8 mouse cellular contexts compared by ENCODE assay signal in genomic region chr17:43667290-43667843, GRCm38 (mm10). TPM values are rescaled to one million over a fixed set of nuclear protein-coding genes. Genes with fewer than 3 reads are reported as not detected.
DNase-seq lines count a peak whose midpoint lies in the region; ATAC-seq and TF ChIP-seq lines count a peak whose summit lies in the region.

TSS of gene Cyp39a1 (plus strand) at chr17:43667425.

- no peak; the same call in 1 of the 2 replicates for TF ChIP-seq POLR2A in heart, adult 2 months (IDR thresholded peaks at IDR 0.05; ENCODE audit: insufficient read depth, low read depth, low read length)

- peaks cover 32% of the 10 kb centered on the region for H3K9me3 ChIP-seq in G1E (replicated peaks)
- no peaks in the 10 kb centered on the region for H3K9me3 ChIP-seq in heart, embryonic 16.5 days (replicated peaks; ENCODE audit: control insufficient read depth, low read length)

- peak within 1 kb of the TSS; percentile 62 for H3K4me3 ChIP-seq in heart, adult 2 months
- peak within 1 kb of the TSS; percentile 7; the same call in 1 of the 2 replicates for H3K4me3 ChIP-seq in G1E (ENCODE audit: low read depth, low read length)
- peak within 1 kb of the TSS; percentile 82 for H3K4me3 ChIP-seq in heart, embryonic 16.5 days (ENCODE audit: low read length)

- TF ChIP-seq CTCF in heart, adult 2 months (IDR thresholded peaks at IDR 0.05) = no peak
- TF ChIP-seq CTCF in G1E (IDR thresholded peaks at IDR 0.05; ENCODE audit: low read depth, low read length) = no peak

- peaks cover 5% of the 10 kb centered on the region; the same call in 1 of the 2 replicates for H3K4me1 ChIP-seq in heart, adult 2 months (ENCODE audit: control insufficient read depth, insufficient read depth, low read length)
- no peaks in the 10 kb centered on the region for H3K4me1 ChIP-seq in G1E (ENCODE audit: insufficient read depth, low read depth, low read length)
- H3K4me1 ChIP-seq in heart, embryonic 16.5 days (ENCODE audit: control insufficient read depth, insufficient read depth, low read length) = peaks cover 15% of the 10 kb centered on the region

- peak in 1 of 2 experiments; percentile 30 for DNase-seq in heart, adult 2 months
- no peak for DNase-seq in heart, postnatal 14 days
- DNase-seq in G1E (ENCODE audit: low spot score) = no peak
- no peak for DNase-seq in layer of hippocampus, postnatal 36 days
- DNase-seq in left cerebral cortex, adult 9 months (ENCODE audit: low spot score in 2 of 2) = no peak
- DNase-seq in spleen, postnatal 4 days (ENCODE audit: low spot score in 2 of 2) = no peak

- no peaks in the 10 kb centered on the region for H3K27me3 ChIP-seq in heart, adult 2 months (ENCODE audit: control insufficient read depth, insufficient read depth, low read length)
- H3K27me3 ChIP-seq in G1E (ENCODE audit: insufficient read depth, low read length) = no peaks in the 10 kb centered on the region
- no peaks in the 10 kb centered on the region for H3K27me3 ChIP-seq in heart, embryonic 16.5 days (ENCODE audit: control insufficient read depth, insufficient read depth, low read length)

- no peak for ATAC-seq in G1E (ENCODE audit: extremely low read depth, insufficient number of reproducible peaks, low FRiP score, poor library complexity, severe bottlenecking)
- ATAC-seq in heart, embryonic 16.5 days (replicated peaks; ENCODE audit: extremely low read depth, insufficient read depth, low FRiP score) = no peak
- ATAC-seq in megakaryocyte, adult 5-6 weeks (ENCODE audit: poor library complexity, severe bottlenecking) = no peak

- peak within 1 kb of the TSS; percentile 93 for H3K4me2 ChIP-seq in heart, embryonic 16.5 days (ENCODE audit: low read depth, low read length)

- under 1% methylated on average over 17 of the region's 17 CpGs for WGBS in heart, adult 2 months
- under 1% methylated on average over 17 of the region's 17 CpGs for WGBS in heart, embryonic 16.5 days

- peak within 1 kb of the TSS; percentile 78 for H3K27ac ChIP-seq in heart, adult 2 months
- peak within 1 kb of the TSS; percentile 90 for H3K27ac ChIP-seq in heart, embryonic 16.5 days (ENCODE audit: low read length)

- TF ChIP-seq EP300 in heart, adult 2 months (IDR thresholded peaks at IDR 0.05; ENCODE audit: insufficient read depth, low read depth, low read length) = no peak

- intact Hi-C loops in heart, adult 2 months (cut with DNase I) = no loop called here
- intact Hi-C loops in heart, postnatal 14 days (cut with DNase I) = no loop called here

- H3K36me3 ChIP-seq in heart, adult 2 months (ENCODE audit: control insufficient read depth, insufficient read depth, low read length) = no peaks in the 10 kb centered on the region; the same call in 1 of the 2 replicates
- no peaks in the 10 kb centered on the region for H3K36me3 ChIP-seq in G1E (replicated peaks)
- H3K36me3 ChIP-seq in heart, embryonic 16.5 days (ENCODE audit: control insufficient read depth, insufficient read depth) = no peaks in the 10 kb centered on the region; the same call in 1 of the 2 replicates

- H3K9ac ChIP-seq in heart, adult 2 months (ENCODE audit: low read depth, low read length) = peak within 1 kb of the TSS; percentile 75
- H3K9ac ChIP-seq in heart, embryonic 16.5 days (ENCODE audit: low read length) = peak within 1 kb of the TSS; percentile 88

- H3K79me2 ChIP-seq in heart, adult 2 months (replicated peaks; ENCODE audit: control insufficient read depth, insufficient read depth, low read length) = no peaks in the 10 kb centered on the region

RNA-seq across cellular contexts. Expression of gene Cyp39a1, which starts in this region (rescaled TPM):
- total RNA-seq in heart, adult 2 months (2021) = 1 to 10 TPM; 3.5 to 4.9 TPM
- 2.1 and 5.0 TPM in 2 replicates for polyA plus RNA-seq in heart, adult 2 months (2012; rRNA removed)
- 1 to 10 TPM; 6.2 to 6.5 TPM for total RNA-seq in heart, postnatal 14 days (2021)
- total RNA-seq in G1E (2014; fragmentation: Nextera tagmentation) (not detected in 2 replicates), G1E (2017) (0.06 TPM in 1 of 2 replicates, not detected in the other)
- not detected in 2 replicates for polyA plus RNA-seq in G1E (2012)
- polyA plus RNA-seq in heart, embryonic 16.5 days (2015; fragmentation: Nextera tagmentation; extraction: Ambion mirVana) = 60.6 and 63.7 TPM in 2 replicates
- total RNA-seq in megakaryocyte, adult 5-6 weeks (2015) = 9.0 and 10.1 TPM in 2 replicates
- 11.1 and 15.2 TPM in 2 replicates for total RNA-seq in megakaryocyte, adult 5-6 weeks (2017)
- 1 to 10 TPM in 1 of 2 experiments, under 1 TPM in 1; 0.73 to 1.2 TPM for total RNA-seq in layer of hippocampus, postnatal 36 days (2021)

Comparison
In these comparisons a context has a peak if more than half of its experiments do, and no peak if none do; other contexts are left out.
1. RNA of gene Cyp39a1 (polyA plus RNA-seq): 60.6 to 63.7 TPM in heart, embryonic 16.5 days; 2.1 to 5.0 TPM in heart, adult 2 months and not detected in G1E; every median in the first group is over 10 times any median in the second.
2. H3K4me3 ChIP-seq: peak in every context shown above with its lines; median percentile 82 in heart, embryonic 16.5 days; 62 in heart, adult 2 months; 7 in G1E.